Mouse (Mus musculus): ENCODE data around the gene Arhgap20. TPM values are rescaled to one million over a fixed set of nuclear protein-coding genes. Genes with fewer than 3 reads are reported as not detected.

Arhgap20 gene
- polyA plus RNA-seq (2014; fragmentation: Nextera tagmentation; extraction: Ambion mirVana): 4.1 and 5.7 TPM in 2 replicates

- Histone ChIP-seq H3K4me1 (ENCODE audit: control insufficient read depth, insufficient read depth, low read length) (peaks cover 10% of the 10 kb centered on the region), H3K27ac (ENCODE audit: low read depth, low read length) (no peak within 1 kb of the TSS), H3K27me3 (ENCODE audit: control insufficient read depth, insufficient read depth, low read length) (peaks cover 22% of the 10 kb centered on the region), H3K9me3 (ENCODE audit: control insufficient read depth, low read length) (no peaks in the 10 kb centered on the region), H3K9ac (ENCODE audit: low read length) (peak within 1 kb of the TSS; percentile 68), H3K4me3 (ENCODE audit: low read depth, low read length) (peak within 1 kb of the TSS; percentile 67), H3K36me3 (ENCODE audit: control insufficient read depth, insufficient read depth, low read length) (no peaks in the 10 kb centered on the region), H3K4me2 (peak within 1 kb of the TSS; percentile 93)
- ATAC-seq (ENCODE audit: low FRiP score): peak; percentile 95
- DNase-seq (ENCODE audit: low spot score, missing footprints): peak; percentile 97
- under 1% methylated on average over 63 of the region's 77 CpGs for WGBS
Observed at GRCm38 (mm10) chr9:51764921-51765416, at the start of gene Arhgap20. Gene Arhgap20, plus strand, starts transcription at chr9:51765337.

DNA sequence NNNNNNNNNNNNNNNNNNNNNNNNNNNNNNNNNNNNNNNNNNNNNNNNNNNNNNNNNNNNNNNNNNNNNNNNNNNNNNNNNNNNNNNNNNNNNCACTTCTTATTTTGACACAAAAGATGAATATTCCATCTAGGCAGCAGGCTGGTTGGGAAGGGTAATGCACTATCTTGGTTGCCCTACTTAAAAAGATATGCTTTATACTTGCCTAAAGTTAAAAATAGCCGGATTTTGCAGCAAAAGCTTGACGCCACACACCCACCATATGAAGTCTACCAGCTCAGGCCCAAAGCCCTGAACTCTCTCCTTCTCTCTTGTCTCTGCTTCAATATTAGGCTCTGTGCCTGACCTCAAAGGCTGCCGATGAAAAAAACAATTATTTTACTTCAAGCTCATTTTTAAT lies 46.3 kb upstream of the Arhgap20 start:
- Histone ChIP-seq H3K9ac (ENCODE audit: low read length) (no peak overlapping the region), H3K4me1 (ENCODE audit: control insufficient read depth, insufficient read depth, low read length) (no peaks in the 10 kb centered on the region), H3K36me3 (ENCODE audit: control insufficient read depth, insufficient read depth, low read length) (no peaks in the 10 kb centered on the region), H3K27me3 (ENCODE audit: control insufficient read depth, insufficient read depth, low read length) (no peaks in the 10 kb centered on the region), H3K4me2 (no peak overlapping the region), H3K27ac (ENCODE audit: low read depth, low read length) (no peak overlapping the region), H3K9me3 (ENCODE audit: control insufficient read depth, low read length) (no peaks in the 10 kb centered on the region), H3K4me3 (ENCODE audit: low read depth, low read length) (no peak overlapping the region)
- no peak for DNase-seq (ENCODE audit: low spot score, missing footprints)
- no peak for ATAC-seq (ENCODE audit: low FRiP score)
- WGBS: 88% methylated on average over 3 of the region's 3 CpGs

- Histone ChIP-seq H3K27ac (ENCODE audit: low read depth, low read length) (no peak overlapping the region), H3K36me3 (ENCODE audit: control insufficient read depth, insufficient read depth, low read length) (no peaks in the 10 kb centered on the region), H3K9me3 (ENCODE audit: control insufficient read depth, low read length) (no peaks in the 10 kb centered on the region), H3K9ac (ENCODE audit: low read length) (no peak overlapping the region), H3K4me2 (no peak overlapping the region), H3K4me1 (ENCODE audit: control insufficient read depth, insufficient read depth, low read length) (no peaks in the 10 kb centered on the region), H3K4me3 (ENCODE audit: low read depth, low read length) (no peak overlapping the region), H3K27me3 (ENCODE audit: control insufficient read depth, insufficient read depth, low read length) (no peaks in the 10 kb centered on the region)
- 69% methylated on average over 6 of the region's 6 CpGs for WGBS
- ATAC-seq (ENCODE audit: low FRiP score) (no peak), DNase-seq (ENCODE audit: low spot score, missing footprints) (no peak)
Observed at GRCm38 (mm10) chr9:51727960-51728359, 37.2 kb upstream of the Arhgap20 start.

DNA sequence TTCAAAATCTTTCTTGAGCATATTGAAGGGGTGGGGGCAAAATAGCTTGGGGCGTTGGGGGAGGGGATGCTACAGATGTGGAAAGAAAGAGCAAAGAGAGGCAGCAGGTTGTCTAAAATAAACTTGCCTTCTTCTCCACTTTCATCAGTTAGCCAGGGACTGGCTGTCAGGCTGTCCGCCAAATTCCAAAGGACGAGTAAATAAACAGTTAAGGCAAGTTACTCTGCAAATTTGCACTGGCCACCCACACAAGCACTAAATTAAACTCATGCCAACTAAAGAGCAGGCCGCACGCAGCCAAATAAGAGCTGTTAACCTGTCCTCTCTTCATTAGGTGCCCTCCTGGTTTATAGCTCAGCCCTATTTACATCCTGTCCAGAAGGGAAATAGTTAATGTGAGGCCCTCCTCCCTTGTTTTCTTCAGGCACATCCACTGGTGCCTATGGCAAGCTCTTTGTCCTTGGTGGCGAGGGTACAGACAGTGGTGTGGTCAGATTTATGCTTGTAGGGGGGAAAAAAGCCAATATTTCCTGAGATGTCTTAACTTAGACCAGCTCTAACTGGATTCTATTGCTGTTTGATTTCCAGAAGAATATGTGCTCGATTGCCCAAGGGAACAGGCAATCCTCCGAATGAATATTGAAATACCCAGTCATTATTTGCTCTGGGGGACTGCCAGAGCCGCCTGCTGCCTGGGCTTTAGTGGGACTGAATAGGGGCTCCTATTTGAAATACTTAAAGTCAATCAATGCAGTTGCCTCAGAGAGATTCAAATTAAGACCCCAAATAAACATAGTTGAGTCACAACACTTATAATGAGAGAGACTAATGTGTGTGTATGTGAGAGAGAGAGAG lies 29.7 kb upstream of the Arhgap20 start:
- Histone ChIP-seq H3K27ac (ENCODE audit: low read depth, low read length) (no peak overlapping the region), H3K9ac (ENCODE audit: low read length) (no peak overlapping the region), H3K27me3 (ENCODE audit: control insufficient read depth, insufficient read depth, low read length) (no peaks in the 10 kb centered on the region), H3K4me2 (no peak overlapping the region), H3K4me1 (ENCODE audit: control insufficient read depth, insufficient read depth, low read length) (0 out of 2 replicates have a peak, but pooled peaks cover 3% of the 10 kb centered on the region), H3K36me3 (ENCODE audit: control insufficient read depth, insufficient read depth, low read length) (no peaks in the 10 kb centered on the region), H3K4me3 (ENCODE audit: low read depth, low read length) (no peak overlapping the region), H3K9me3 (ENCODE audit: control insufficient read depth, low read length) (no peaks in the 10 kb centered on the region)
- ATAC-seq (ENCODE audit: low FRiP score) (peak; percentile 57; the same call in 1 of the 2 replicates), DNase-seq (ENCODE audit: low spot score, missing footprints) (peak; percentile 84)
- 68% methylated on average over 9 of the region's 9 CpGs for WGBS

DNA sequence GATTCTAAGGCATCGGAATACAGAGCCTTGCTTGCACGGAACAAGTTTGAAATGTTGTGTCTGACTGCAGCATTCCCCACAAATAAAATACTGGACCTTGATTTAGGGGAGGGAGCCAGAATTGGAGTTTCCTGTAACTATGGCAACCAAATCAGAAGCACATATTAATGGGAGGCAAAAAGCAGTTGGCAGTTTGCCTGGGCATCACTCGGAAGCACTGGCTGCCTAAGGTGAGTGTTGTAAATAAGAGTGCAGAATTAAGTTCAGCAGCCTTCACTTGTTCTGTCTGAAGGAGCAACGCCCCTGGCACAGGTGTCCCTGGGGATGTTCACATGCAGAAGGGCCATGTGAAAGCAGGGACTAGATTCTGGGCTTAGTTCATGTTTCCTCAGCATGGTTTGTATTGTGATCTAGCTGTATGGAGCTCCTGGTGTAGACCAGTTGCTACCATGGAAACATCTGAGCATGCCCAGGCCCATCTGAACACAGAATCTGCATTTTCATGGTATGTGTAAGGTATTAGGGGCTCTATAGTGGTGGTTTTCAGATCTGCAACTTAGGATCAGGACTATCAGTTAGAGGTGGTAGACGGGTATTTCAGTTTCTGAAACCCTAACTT lies 28.3 kb upstream of the Arhgap20 start:
- ATAC-seq (ENCODE audit: low FRiP score) (no peak), DNase-seq (ENCODE audit: low spot score, missing footprints) (no peak)
- Histone ChIP-seq H3K4me3 (ENCODE audit: low read depth, low read length) (no peak overlapping the region), H3K4me1 (ENCODE audit: control insufficient read depth, insufficient read depth, low read length) (0 out of 2 replicates have a peak, but pooled peaks cover 3% of the 10 kb centered on the region), H3K27ac (ENCODE audit: low read depth, low read length) (no peak overlapping the region), H3K9ac (ENCODE audit: low read length) (no peak overlapping the region), H3K36me3 (ENCODE audit: control insufficient read depth, insufficient read depth, low read length) (no peaks in the 10 kb centered on the region), H3K27me3 (ENCODE audit: control insufficient read depth, insufficient read depth, low read length) (no peaks in the 10 kb centered on the region), H3K9me3 (ENCODE audit: control insufficient read depth, low read length) (no peaks in the 10 kb centered on the region), H3K4me2 (no peak overlapping the region)
- 82% methylated on average over 5 of the region's 5 CpGs for WGBS

GRCm38 (mm10) chr9:51738349-51738748 lies 26.8 kb upstream of the Arhgap20 start:
- Histone ChIP-seq H3K4me2 (no peak overlapping the region), H3K9me3 (ENCODE audit: control insufficient read depth, low read length) (no peaks in the 10 kb centered on the region), H3K27me3 (ENCODE audit: control insufficient read depth, insufficient read depth, low read length) (no peaks in the 10 kb centered on the region), H3K27ac (ENCODE audit: low read depth, low read length) (no peak overlapping the region), H3K9ac (ENCODE audit: low read length) (no peak overlapping the region), H3K4me3 (ENCODE audit: low read depth, low read length) (no peak overlapping the region), H3K36me3 (ENCODE audit: control insufficient read depth, insufficient read depth, low read length) (no peaks in the 10 kb centered on the region), H3K4me1 (ENCODE audit: control insufficient read depth, insufficient read depth, low read length) (0 out of 2 replicates have a peak, but pooled peaks cover 3% of the 10 kb centered on the region)
- DNase-seq (ENCODE audit: low spot score, missing footprints) (no peak), ATAC-seq (ENCODE audit: low FRiP score) (no peak)
- WGBS: 90% methylated on average over 9 of the region's 9 CpGs

- DNase-seq (ENCODE audit: low spot score, missing footprints): no peak
- Histone ChIP-seq H3K4me3 (ENCODE audit: low read depth, low read length) (no peak overlapping the region), H3K9ac (ENCODE audit: low read length) (no peak overlapping the region), H3K9me3 (ENCODE audit: control insufficient read depth, low read length) (no peaks in the 10 kb centered on the region), H3K27ac (ENCODE audit: low read depth, low read length) (no peak overlapping the region), H3K36me3 (ENCODE audit: control insufficient read depth, insufficient read depth, low read length) (no peaks in the 10 kb centered on the region), H3K4me2 (no peak overlapping the region), H3K27me3 (ENCODE audit: control insufficient read depth, insufficient read depth, low read length) (no peaks in the 10 kb centered on the region), H3K4me1 (ENCODE audit: control insufficient read depth, insufficient read depth, low read length) (0 out of 2 replicates have a peak, but pooled peaks cover 3% of the 10 kb centered on the region)
- ATAC-seq (ENCODE audit: low FRiP score): no peak
- WGBS: 89% methylated on average over 4 of the region's 4 CpGs
Observed at GRCm38 (mm10) chr9:51739826-51740225, 25.3 kb upstream of the Arhgap20 start.

GRCm38 (mm10) chr9:51750144-51750543 lies 15.0 kb upstream of the Arhgap20 start:
- no peak overlapping the region for H3K9ac ChIP-seq (ENCODE audit: low read length)
- H3K4me1 ChIP-seq (ENCODE audit: control insufficient read depth, insufficient read depth, low read length): no peaks in the 10 kb centered on the region
- no peaks in the 10 kb centered on the region for H3K36me3 ChIP-seq (ENCODE audit: control insufficient read depth, insufficient read depth, low read length)
- no peaks in the 10 kb centered on the region for H3K9me3 ChIP-seq (ENCODE audit: control insufficient read depth, low read length)
- no peak overlapping the region for H3K4me2 ChIP-seq
- H3K4me3 ChIP-seq (ENCODE audit: low read depth, low read length): no peak overlapping the region
- no peak overlapping the region for H3K27ac ChIP-seq (ENCODE audit: low read depth, low read length)
- H3K27me3 ChIP-seq (ENCODE audit: control insufficient read depth, insufficient read depth, low read length): no peaks in the 10 kb centered on the region
- 85% methylated on average over 4 of the region's 4 CpGs for WGBS
- ATAC-seq (ENCODE audit: low FRiP score) (no peak), DNase-seq (ENCODE audit: low spot score, missing footprints) (no peak)

DNA sequence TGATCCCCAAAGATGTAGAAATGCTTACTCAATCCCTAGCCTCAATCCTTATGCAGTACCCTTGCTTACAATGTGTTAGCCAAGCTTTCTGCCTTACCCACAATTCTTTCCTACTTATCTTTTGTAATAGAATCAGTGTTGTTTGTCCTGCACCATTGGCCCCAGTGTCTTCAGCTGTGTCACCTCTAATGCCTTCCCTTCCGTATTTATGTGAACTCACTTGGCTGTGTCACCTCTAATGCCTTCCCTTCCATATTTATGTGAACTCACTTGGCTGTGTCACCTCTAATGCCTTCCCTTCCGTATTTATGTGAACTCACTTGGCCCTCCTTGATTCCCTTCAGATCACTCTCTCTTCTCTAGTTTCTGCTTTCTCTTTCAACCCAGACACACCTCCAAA lies 4.1 kb upstream of the Arhgap20 start:
- H3K9me3 ChIP-seq (ENCODE audit: control insufficient read depth, low read length): no peaks in the 10 kb centered on the region

More for the DNA sequence above, 4.1 kb upstream of the Arhgap20 start:
- DNase-seq (ENCODE audit: low spot score, missing footprints) (no peak), ATAC-seq (ENCODE audit: low FRiP score) (no peak)
- Histone ChIP-seq H3K4me1 (ENCODE audit: control insufficient read depth, insufficient read depth, low read length) (peaks cover 5% of the 10 kb centered on the region), H3K4me3 (ENCODE audit: low read depth, low read length) (no peak overlapping the region), H3K36me3 (ENCODE audit: control insufficient read depth, insufficient read depth, low read length) (no peaks in the 10 kb centered on the region), H3K27ac (ENCODE audit: low read depth, low read length) (no peak overlapping the region), H3K27me3 (ENCODE audit: control insufficient read depth, insufficient read depth, low read length) (peaks cover 13% of the 10 kb centered on the region), H3K9ac (ENCODE audit: low read length) (no peak overlapping the region), H3K4me2 (no peak overlapping the region)
- WGBS: 75% methylated on average over 2 of the region's 2 CpGs

Data from midbrain, embryonic 11.5 days (tissue).